Mouse (Mus musculus): ENCODE measurements around the gene Sema4b.

DNA sequence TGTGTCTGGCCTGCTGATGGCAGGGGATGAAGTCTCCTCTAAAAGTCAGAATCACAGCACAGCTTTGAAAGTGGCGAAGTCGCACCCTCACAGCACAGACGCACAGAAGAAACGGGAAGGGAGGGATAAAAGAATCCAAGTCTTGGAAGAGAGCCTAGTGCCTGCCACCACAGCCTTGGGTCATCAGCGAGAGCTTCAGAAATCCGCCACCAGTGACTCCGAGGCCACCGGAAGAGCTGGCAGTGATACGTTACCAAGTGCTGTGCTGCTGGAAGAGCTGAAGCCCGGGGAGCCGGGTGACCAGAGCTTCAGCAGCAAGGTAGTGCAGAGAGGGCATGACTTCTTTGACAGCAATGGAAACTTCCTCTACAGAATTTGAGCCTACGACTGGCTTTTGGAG lies 78.0 kb downstream of the Sema4b start:
- TF ChIP-seq POLR2A (IDR thresholded peaks at IDR 0.05; ENCODE audit: control insufficient read depth in 1 of 2, insufficient read depth in 1 of 2, low read depth in 1 of 2, low read length in 2 of 2, poor library complexity in 1 of 2) (no peak), SIN3A (IDR thresholded peaks at IDR 0.05; ENCODE audit: low read length) (no peak), CTCF (IDR thresholded peaks at IDR 0.05 in 2 of 3, conservative IDR thresholded peaks at IDR 0.05 in 1 of 3; ENCODE audit: control insufficient read depth in 1 of 3, insufficient read depth in 1 of 3, low read depth in 2 of 3, low read length in 3 of 3, poor library complexity in 1 of 3, severe bottlenecking in 1 of 3) (no peak), HCFC1 (IDR thresholded peaks at IDR 0.05; ENCODE audit: low read depth, low read length) (no peak), NRF1 (IDR thresholded peaks at IDR 0.05; ENCODE audit: insufficient read depth, low read depth, low read length, poor library complexity, severe bottlenecking) (no peak), EP300 (IDR thresholded peaks at IDR 0.05; ENCODE audit: low read depth in 1 of 2, low read length in 2 of 2) (no peak), MAX (IDR thresholded peaks at IDR 0.05; ENCODE audit: low read length) (no peak), ETS1 (IDR thresholded peaks at IDR 0.05; ENCODE audit: low read depth, low read length) (no peak)

All from MEL (cell line).